Mouse (Mus musculus) forebrain, embryonic 14.5 days (tissue): ENCODE measurements around the gene Il4. TPM values are rescaled to one million over a fixed set of nuclear protein-coding genes. Genes with fewer than 3 reads are reported as not detected.

Experiments used
- ATAC-seq: fragments of 200-750 bp; cut with Nextera tagmentation; 2 replicates; pipeline ENCODE4 v1.8.0; 2017; ENCODE audit warnings: mild to moderate bottlenecking, moderate library complexity
- DNase-seq: peaks from one replicate; pipeline ENCODE4 v3.0.0-alpha.2; 2015; ENCODE audit warnings: low spot score
- H3K27ac ChIP-seq: fragments of 300-500 bp; sonication (generic); 2 replicates; pipeline ENCODE4 v1.5.1; 2014; ENCODE audit warnings: low read depth, mild to moderate bottlenecking, control low read depth, low read length, moderate library complexity
- H3K27me3 ChIP-seq: fragments of 300-500 bp; sonication (generic); replicated peaks from 2 replicates; pipeline ENCODE4 v1.6.1; 2014; ENCODE audit warnings: low read length, control low read depth, mixed read lengths; ENCODE audit not compliant: control insufficient read depth, insufficient read depth
- H3K36me3 ChIP-seq: fragments of 300-500 bp; sonication (generic); 2 replicates; pipeline ENCODE4 v1.6.1; 2014; ENCODE audit warnings: low read length, control low read depth; ENCODE audit not compliant: control insufficient read depth, insufficient read depth
- H3K4me1 ChIP-seq: fragments of 300-500 bp; sonication (generic); 2 replicates; pipeline ENCODE4 v1.6.1; 2014; ENCODE audit warnings: antibody characterized with exemption, low read length, control low read depth; ENCODE audit not compliant: control insufficient read depth, insufficient read depth
- H3K4me2 ChIP-seq: fragments of 300-500 bp; sonication (generic); 2 replicates; pipeline ENCODE4 v1.6.1; 2014; ENCODE audit warnings: mild to moderate bottlenecking, control low read depth, low read length
- H3K4me3 ChIP-seq: fragments of 300-500 bp; sonication (generic); 2 replicates; pipeline ENCODE4 v1.5.1; 2014; ENCODE audit warnings: low read depth, low read length, control low read depth
- H3K9ac ChIP-seq: fragments of 300-500 bp; sonication (generic); 2 replicates; pipeline ENCODE4 v1.6.1; 2014; ENCODE audit warnings: mild to moderate bottlenecking, low read length, control low read depth, moderate library complexity
- H3K9me3 ChIP-seq: fragments of 300-500 bp; sonication (generic); replicated peaks from 2 replicates; pipeline ENCODE4 v1.6.1; 2016; ENCODE audit warnings: low read length, control low read depth, mixed read lengths; ENCODE audit not compliant: control insufficient read depth
- WGBS: fragments of 180-500 bp; shearing (Covaris S2); extraction: QIAGEN DNeasy Blood & Tissue Kit; methylation state at CpG from one replicate; pipeline ENCODE4 v1.1.7; 2014; 5-methylcytosine and 5-hydroxymethylcytosine counted together
- polyA plus RNA-seq: library from polyadenylated mRNA; unstranded; fragments of >200 nt; fragmentation: Nextera tagmentation; extraction: Ambion mirVana; gene quantifications from 2 replicates; pipeline ENCODE4 v1.2.1, GENCODE M21; 2014

Gene Il4
- polyA plus RNA-seq, 1 experiment from 2014 or later, result 5.9 TPM

DNA sequence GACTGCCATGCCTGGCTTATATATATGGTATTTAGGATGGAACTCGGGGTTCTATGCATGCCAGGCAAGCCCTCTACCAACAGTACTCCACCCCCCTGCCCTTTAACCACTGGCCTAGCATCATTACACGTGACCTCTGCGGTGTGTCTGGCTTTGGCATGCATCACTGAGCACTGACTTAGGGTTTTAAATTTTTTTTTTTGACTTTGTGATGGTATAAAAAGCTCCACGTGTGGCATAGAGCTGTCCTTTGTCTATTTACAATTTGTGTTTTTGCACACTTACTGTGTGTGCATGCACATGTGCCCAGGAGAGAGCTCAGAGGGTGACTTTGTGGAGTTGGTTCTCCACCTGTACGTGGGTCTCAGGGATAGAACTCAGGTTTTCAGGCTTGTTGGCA, 25.5 kb upstream of the Il4 start:
- DNase-seq, result no peak
- no peak overlapping the region for H3K27ac ChIP-seq
- no peaks in the 10 kb centered on the region for H3K4me1 ChIP-seq
- WGBS, result 72% methylated on average over 5 of the region's 5 CpGs
- no peaks in the 10 kb centered on the region for H3K27me3 ChIP-seq
- H3K9ac ChIP-seq, result no peak overlapping the region
- H3K4me2 ChIP-seq, result no peak overlapping the region
- no peaks in the 10 kb centered on the region for H3K9me3 ChIP-seq
- H3K4me3 ChIP-seq, result no peak overlapping the region
- H3K36me3 ChIP-seq, result 0 out of 2 replicates have a peak, but pooled peaks cover 4% of the 10 kb centered on the region
- ATAC-seq, result no peak

DNA sequence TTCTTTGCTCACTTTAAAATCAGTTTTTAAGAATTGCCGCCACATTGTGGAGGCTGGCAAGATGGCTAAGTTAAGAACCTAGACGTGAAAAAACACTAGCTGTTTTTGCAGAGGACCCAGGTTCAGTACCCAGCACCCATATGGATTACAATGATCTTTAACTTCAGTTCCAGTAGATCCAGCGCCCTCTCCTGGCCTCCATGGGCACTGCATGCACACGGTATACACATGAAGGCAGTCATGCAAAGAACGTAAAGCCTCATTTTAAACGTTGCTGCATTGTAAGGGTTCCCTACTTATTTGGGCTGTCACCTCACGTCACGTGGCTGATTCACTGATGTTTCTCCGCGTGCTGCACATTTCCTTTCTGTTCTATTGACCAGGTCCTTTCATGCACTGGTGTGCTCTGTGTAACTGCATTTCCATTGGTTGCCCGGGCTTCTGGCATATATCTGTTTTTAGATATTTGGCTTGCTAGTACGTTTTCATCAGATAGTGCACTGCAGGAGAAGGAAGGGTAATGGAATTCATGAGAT, 24.3 kb upstream of the Il4 start:
- no peak for ATAC-seq
- WGBS, result 78% methylated on average over 12 of the region's 12 CpGs
- no peak overlapping the region for H3K9ac ChIP-seq
- no peak overlapping the region for H3K4me3 ChIP-seq
- H3K27ac ChIP-seq, result no peak overlapping the region
- no peaks in the 10 kb centered on the region for H3K36me3 ChIP-seq
- no peaks in the 10 kb centered on the region for H3K27me3 ChIP-seq
- H3K9me3 ChIP-seq, result no peaks in the 10 kb centered on the region
- no peaks in the 10 kb centered on the region for H3K4me1 ChIP-seq
- no peak for DNase-seq
- no peak overlapping the region for H3K4me2 ChIP-seq

DNA sequence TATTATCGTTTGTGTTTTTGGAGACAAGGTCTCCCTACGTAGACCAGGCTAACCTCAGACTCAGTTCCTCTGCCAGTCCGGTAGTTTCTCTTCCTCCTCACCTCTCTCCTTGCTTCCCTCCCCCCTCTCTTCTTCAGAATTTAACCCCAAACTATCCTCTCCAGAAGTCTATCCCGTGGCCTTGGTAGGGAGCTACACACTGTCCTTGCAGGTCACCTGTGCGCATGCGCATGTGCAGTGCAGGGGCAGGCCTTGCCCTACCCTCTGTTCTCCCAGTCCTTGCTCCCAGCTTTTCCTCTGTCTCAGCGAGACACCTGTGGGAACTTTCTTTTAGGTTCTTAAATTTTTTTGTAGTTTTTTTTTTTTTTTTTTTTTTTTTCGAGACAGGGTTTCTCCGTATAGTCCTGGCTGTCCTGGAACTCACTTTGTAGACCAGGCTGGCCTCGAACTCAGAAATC, 19.4 kb upstream of the Il4 start:
- 83% methylated on average over 9 of the region's 10 CpGs for WGBS

DNA sequence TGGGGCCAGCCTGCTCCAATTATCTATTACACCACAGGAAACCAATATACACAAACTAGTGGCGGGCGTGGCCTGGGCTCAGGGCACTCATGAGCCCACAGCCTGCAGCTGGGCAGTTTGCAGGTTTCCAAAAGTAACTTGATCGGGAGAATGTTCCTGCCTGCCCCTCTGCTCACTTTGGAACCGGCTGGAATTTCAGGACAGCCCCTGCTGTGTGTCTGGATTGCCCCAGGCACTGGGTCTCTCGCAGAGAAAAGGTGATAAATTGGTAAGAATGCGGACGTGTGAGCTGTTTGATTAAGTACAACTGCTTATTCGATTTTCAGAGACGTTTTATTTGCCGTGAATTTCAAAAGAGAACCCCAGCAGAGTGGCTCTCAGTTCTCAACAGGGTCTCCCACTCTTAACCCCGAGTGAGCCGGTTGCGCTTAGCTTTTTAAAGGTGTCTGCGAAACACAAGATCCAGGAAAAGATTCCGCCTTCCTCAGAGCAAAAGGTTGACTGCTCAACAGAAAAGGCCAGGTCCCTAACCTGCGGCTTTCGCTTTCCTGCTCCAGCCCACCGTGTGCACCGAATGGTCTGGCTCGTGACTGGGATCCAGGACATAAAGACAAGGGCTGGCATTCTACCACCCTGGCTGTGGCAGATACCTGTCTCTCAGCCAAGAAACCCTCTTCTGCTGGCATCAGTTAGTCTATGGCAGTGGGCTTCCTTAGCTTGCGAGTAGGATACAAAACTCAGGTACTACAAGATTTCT, 18.8 kb upstream of the Il4 start:
- no peak for ATAC-seq
- Histone ChIP-seq H3K4me2 (no peak overlapping the region), H3K27me3 (0 out of 2 replicates have a peak, but pooled peaks cover 5% of the 10 kb centered on the region), H3K27ac (no peak overlapping the region), H3K4me1 (0 out of 2 replicates have a peak, but pooled peaks cover 3% of the 10 kb centered on the region), H3K9ac (no peak overlapping the region), H3K9me3 (no peaks in the 10 kb centered on the region), H3K36me3 (no peaks in the 10 kb centered on the region), H3K4me3 (no peak overlapping the region)
- WGBS, result 21% methylated on average over 21 of the region's 21 CpGs
- peak; percentile 28 for DNase-seq

More for the DNA sequence above, 19.4 kb upstream of the Il4 start:
- H3K9ac ChIP-seq, result no peak overlapping the region
- 0 out of 2 replicates have a peak, but pooled peaks cover 3% of the 10 kb centered on the region for H3K4me1 ChIP-seq
- H3K4me2 ChIP-seq, result no peak overlapping the region
- no peak overlapping the region for H3K4me3 ChIP-seq
- H3K36me3 ChIP-seq, result no peaks in the 10 kb centered on the region
- no peak overlapping the region for H3K27ac ChIP-seq
- DNase-seq (no peak), ATAC-seq (no peak)
- H3K9me3 ChIP-seq, result no peaks in the 10 kb centered on the region
- 0 out of 2 replicates have a peak, but pooled peaks cover 5% of the 10 kb centered on the region for H3K27me3 ChIP-seq

DNA sequence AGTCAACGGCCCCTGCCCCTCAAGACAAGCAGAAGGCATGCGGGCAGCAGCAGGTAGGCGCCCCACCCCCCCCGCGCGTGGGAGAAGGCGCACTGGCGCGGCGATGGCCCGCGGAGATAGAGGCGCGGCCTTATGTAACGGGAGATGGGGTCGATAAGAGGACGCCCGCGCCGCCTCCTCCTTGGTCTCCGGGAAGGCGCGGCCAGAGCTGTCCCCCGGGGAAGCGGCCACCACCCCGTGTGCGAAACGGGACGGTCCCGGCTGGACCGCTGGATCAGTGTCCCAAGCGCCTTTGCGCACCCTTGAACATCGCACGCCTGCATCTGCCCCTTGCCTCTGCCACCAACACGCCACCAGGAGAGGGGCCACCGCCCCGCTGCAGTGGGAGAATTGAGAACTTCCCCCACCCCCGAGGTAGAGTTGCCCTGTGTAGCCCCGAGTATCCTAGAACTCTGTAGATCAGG, 17.7 kb upstream of the Il4 start:
- no peaks in the 10 kb centered on the region for H3K9me3 ChIP-seq
- peak overlapping the region; percentile 28 for H3K4me3 ChIP-seq
- peak overlapping the region; percentile 41 for H3K9ac ChIP-seq
- no peaks in the 10 kb centered on the region for H3K36me3 ChIP-seq
- peak; percentile 4 for DNase-seq
- peak overlapping the region; percentile 60 for H3K4me2 ChIP-seq
- H3K27ac ChIP-seq, result no peak overlapping the region
- H3K4me1 ChIP-seq, result 0 out of 2 replicates have a peak, but pooled peaks cover 3% of the 10 kb centered on the region
- 0 out of 2 replicates have a peak, but pooled peaks cover 5% of the 10 kb centered on the region for H3K27me3 ChIP-seq
- no peak for ATAC-seq
- 3% methylated on average over 39 of the region's 40 CpGs for WGBS

DNA sequence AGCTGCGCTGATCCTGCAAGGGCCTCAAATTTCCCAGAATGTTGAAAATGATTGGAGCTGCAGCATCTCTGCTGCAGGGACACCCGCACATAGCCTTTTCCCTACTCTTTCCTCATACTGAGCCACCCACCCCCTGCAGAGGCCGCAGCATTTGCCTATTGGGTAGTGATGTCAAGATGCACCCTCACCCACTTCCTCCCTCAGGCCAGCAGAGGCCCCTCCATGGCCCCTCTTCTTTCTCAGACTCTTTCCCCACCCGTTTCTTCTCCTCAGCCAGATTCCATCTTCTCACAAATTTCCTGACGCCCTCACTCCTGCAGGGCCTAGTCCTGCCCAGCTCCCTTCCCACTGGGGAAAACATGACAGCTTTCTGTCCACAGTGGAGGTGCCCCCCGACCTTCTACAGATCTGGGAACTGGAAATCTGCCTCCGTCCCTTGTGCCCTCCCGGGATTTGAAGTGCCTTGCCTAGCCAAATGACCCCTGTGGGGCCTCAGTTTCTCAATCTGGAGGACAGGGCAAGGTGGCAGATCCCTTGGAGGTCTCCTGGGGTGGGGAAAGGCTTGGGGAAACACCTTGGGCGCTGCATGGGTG, 17.2 kb upstream of the Il4 start:
- Histone ChIP-seq H3K4me2 (peak overlapping the region; percentile 60), H3K4me1 (0 out of 2 replicates have a peak, but pooled peaks cover 3% of the 10 kb centered on the region), H3K27me3 (0 out of 2 replicates have a peak, but pooled peaks cover 5% of the 10 kb centered on the region), H3K36me3 (no peaks in the 10 kb centered on the region), H3K9ac (peak overlapping the region; percentile 41), H3K27ac (no peak overlapping the region), H3K4me3 (peak overlapping the region; percentile 28), H3K9me3 (no peaks in the 10 kb centered on the region)
- DNase-seq (no peak), ATAC-seq (no peak)
- 46% methylated on average over 9 of the region's 9 CpGs for WGBS

DNA sequence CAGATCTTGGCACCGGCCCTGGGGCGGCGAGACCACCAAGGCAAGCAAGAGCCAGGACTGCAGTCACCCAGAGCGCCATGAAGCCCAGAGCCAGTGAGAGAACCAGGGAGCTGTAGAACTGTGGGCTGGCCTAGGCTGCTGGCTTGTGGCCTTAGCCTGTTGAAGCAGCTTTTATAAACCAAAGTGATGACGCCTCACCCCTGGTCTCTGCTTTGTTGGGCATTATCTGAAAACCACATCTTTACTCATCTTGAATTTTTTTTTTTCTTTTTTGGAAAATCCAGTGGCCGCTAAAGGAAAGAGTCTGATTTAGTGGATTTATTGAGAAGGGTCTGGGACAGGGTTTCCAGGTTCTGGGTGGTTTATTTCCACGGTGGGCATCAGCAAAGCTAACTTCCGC, 16.1 kb upstream of the Il4 start, which contains the start of gene Il13:
TSS of gene Il13 (minus strand) at position 147 of the 400 bp plus-strand sequence.
- 0 out of 2 replicates have a peak, but pooled peaks cover 5% of the 10 kb centered on the region for H3K27me3 ChIP-seq
- no peak for ATAC-seq
- no peak for DNase-seq
- no peak within 1 kb of the TSS for H3K27ac ChIP-seq
- H3K4me2 ChIP-seq, result no peak within 1 kb of the TSS
- 93% methylated on average over 8 of the region's 8 CpGs for WGBS
- no peak within 1 kb of the TSS for H3K9ac ChIP-seq
- H3K36me3 ChIP-seq, result no peaks in the 10 kb centered on the region
- no peaks in the 10 kb centered on the region for H3K9me3 ChIP-seq
- H3K4me3 ChIP-seq, result no peak within 1 kb of the TSS
- H3K4me1 ChIP-seq, result 0 out of 2 replicates have a peak, but pooled peaks cover 3% of the 10 kb centered on the region

DNA sequence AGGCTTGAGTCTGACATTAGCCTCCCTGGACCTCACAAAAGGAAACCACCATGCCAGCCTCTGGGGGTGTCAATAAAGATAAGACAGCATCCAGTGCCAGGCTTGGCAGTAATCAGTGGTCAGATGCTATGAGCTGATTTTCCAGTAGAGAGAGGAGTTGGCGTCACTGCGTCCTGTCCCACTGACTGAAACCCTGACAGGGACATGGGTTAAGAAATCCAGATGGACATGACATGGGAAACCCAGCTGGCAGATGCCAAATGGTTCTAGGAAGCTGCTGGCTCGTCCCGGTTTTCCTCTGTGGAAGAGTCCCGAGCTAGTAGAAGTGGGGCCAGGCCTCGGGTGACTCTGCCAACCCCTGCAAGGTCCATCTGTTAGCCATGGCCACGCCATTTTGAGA, 15.2 kb upstream of the Il4 start:
- Histone ChIP-seq H3K27ac (no peak overlapping the region), H3K4me3 (no peak overlapping the region), H3K4me2 (no peak overlapping the region), H3K9ac (no peak overlapping the region), H3K4me1 (0 out of 2 replicates have a peak, but pooled peaks cover 3% of the 10 kb centered on the region), H3K9me3 (no peaks in the 10 kb centered on the region), H3K27me3 (0 out of 2 replicates have a peak, but pooled peaks cover 5% of the 10 kb centered on the region), H3K36me3 (no peaks in the 10 kb centered on the region)
- 89% methylated on average over 7 of the region's 7 CpGs for WGBS
- no peak for ATAC-seq
- no peak for DNase-seq
